Mouse (Mus musculus) inflammation-experienced regulatory T-cells (primary cell): ENCODE results near the gene Bpnt1. TPM values are rescaled to one million over a fixed set of nuclear protein-coding genes. Genes with fewer than 3 reads are reported as not detected.

Source experiments
- polyA plus RNA-seq, 2 experiments: library from polyadenylated mRNA; unstranded; fragments of 100-300 nt; shearing (Covaris generic); gene quantifications; one replicate each; pipeline ENCODE4 v1.2.1; 2017

The Bpnt1 gene
- polyA plus RNA-seq: 10 to 100 TPM; 13.4 to 16.9 TPM

DNA sequence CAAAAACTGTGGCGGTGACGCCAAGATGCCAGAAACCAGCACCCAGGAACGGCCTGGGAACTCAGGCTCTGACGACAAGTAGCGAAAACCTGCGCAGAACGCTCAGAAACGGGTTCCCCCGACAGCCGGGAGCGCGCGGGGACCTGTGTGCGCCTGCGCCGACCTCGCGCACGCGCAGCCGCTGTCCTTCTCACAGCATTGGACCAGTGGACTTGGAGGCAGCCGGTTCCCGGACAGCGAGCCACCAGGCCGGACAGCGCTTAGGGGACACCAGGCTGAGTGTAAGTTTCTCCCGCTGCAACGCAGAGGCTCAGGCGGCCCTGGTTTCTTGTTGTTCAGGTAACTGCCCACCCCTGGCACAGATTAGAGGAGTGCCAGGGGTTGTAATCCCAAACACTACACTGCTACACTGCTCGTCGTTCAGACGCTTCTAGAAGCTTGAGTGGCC lies at the start of gene Bpnt1:
Bpnt1 (plus strand) TSS at position 167 of the 448 bp plus-strand sequence.

GRCm38 (mm10) chr1:185328721-185329610 lies 3.0 kb upstream of the Bpnt1 start, which contains the start of gene Iars2:
Gene Iars2 (minus strand): TSS chr1:185329396.

GRCm38 (mm10) chr1:185362677-185363520 lies 30.9 kb downstream of the Bpnt1 start, which contains the start of gene Eprs:
Gene Eprs (plus strand): TSS chr1:185363044.

Other genes starting within 250 kb of the Bpnt1 start
- 10 to 100 TPM; 31.3 to 40.1 TPM for gene Rab3gap2, start 128.0 kb upstream of the Bpnt1 start, polyA plus RNA-seq
- gene Iars2, start 2.8 kb upstream of the Bpnt1 start, polyA plus RNA-seq: 10 to 100 TPM; 41.9 to 45.7 TPM
- gene Eprs, start 30.9 kb downstream of the Bpnt1 start, polyA plus RNA-seq: 10 to 100 TPM; 94.1 to 96.8 TPM
- not detected for gene Slc30a10, start 122.7 kb downstream of the Bpnt1 start, polyA plus RNA-seq